Mouse (Mus musculus) midbrain, embryonic 16.5 days (tissue): Measurements from ENCODE around the gene Slit2. TPM values are rescaled to one million over a fixed set of nuclear protein-coding genes. Genes with fewer than 3 reads are reported as not detected.
A peak's percentile ranks its signal among the peaks of the same experiment; 100 is the strongest.

Experiments
- ATAC-seq: fragments of 200-750 bp; cut with Nextera tagmentation; 2 replicates; pipeline ENCODE4 v1.8.0; 2017; ENCODE audit warnings: moderate TSS enrichment
- H3K27ac ChIP-seq: fragments of 300-500 bp; sonication (generic); 2 replicates; pipeline ENCODE4 v1.5.1; 2014; ENCODE audit warnings: mild to moderate bottlenecking, low read length, mixed read lengths
- H3K27me3 ChIP-seq: fragments of 300-500 bp; sonication (generic); 2 replicates; pipeline ENCODE4 v1.6.1; 2014; ENCODE audit warnings: low read depth, low read length, mixed read lengths; ENCODE audit not compliant: control insufficient read depth, insufficient read depth
- H3K36me3 ChIP-seq: fragments of 300-500 bp; sonication (generic); 2 replicates; pipeline ENCODE4 v1.6.1; 2014; ENCODE audit warnings: mild to moderate bottlenecking, low read length, moderate library complexity, mixed read lengths; ENCODE audit not compliant: control insufficient read depth, insufficient read depth
- H3K4me1 ChIP-seq: fragments of 300-500 bp; sonication (generic); 2 replicates; pipeline ENCODE4 v1.6.1; 2014; ENCODE audit warnings: mild to moderate bottlenecking, low read length, mixed read lengths; ENCODE audit not compliant: control insufficient read depth, insufficient read depth
- H3K4me2 ChIP-seq: fragments of 300-500 bp; sonication (generic); 2 replicates; pipeline ENCODE4 v1.6.1; 2014; ENCODE audit warnings: mild to moderate bottlenecking, low read length, mixed read lengths
- H3K4me3 ChIP-seq: fragments of 300-500 bp; sonication (generic); 2 replicates; pipeline ENCODE4 v1.5.1; 2014; ENCODE audit warnings: low read depth, mild to moderate bottlenecking, low read length, moderate library complexity, mixed read lengths
- H3K9ac ChIP-seq: fragments of 300-500 bp; sonication (generic); 2 replicates; pipeline ENCODE4 v1.6.1; 2014; ENCODE audit warnings: low read depth, low read length, mixed read lengths
- H3K9me3 ChIP-seq: fragments of 300-500 bp; sonication (generic); replicated peaks from 2 replicates; pipeline ENCODE4 v1.6.1; 2014; ENCODE audit warnings: mild to moderate bottlenecking, low read length, mixed read lengths; ENCODE audit not compliant: control insufficient read depth, poor library complexity, severe bottlenecking
- WGBS: fragments of 180-500 bp; shearing (Covaris S2); extraction: QIAGEN DNeasy Blood & Tissue Kit; methylation state at CpG from one replicate; pipeline ENCODE4 v1.1.7; 2014; 5-methylcytosine and 5-hydroxymethylcytosine counted together
- polyA plus RNA-seq: library from polyadenylated mRNA; unstranded; fragments of >200 nt; fragmentation: Nextera tagmentation; extraction: Ambion mirVana; gene quantifications from 2 replicates; pipeline ENCODE4 v1.2.1, GENCODE M21; 2015

Slit2 gene
- polyA plus RNA-seq, 1 experiment from 2014 or later = 17.5 TPM

GRCm38 (mm10) chr5:48114969-48115537 is 132.1 kb downstream of the Slit2 start:
- H3K36me3 ChIP-seq = no peaks in the 10 kb centered on the region
- no peak overlapping the region; the same call in 1 of the 2 replicates for H3K27ac ChIP-seq
- H3K27me3 ChIP-seq = no peaks in the 10 kb centered on the region
- no peak overlapping the region for H3K4me2 ChIP-seq
- peak; percentile 75 for ATAC-seq
- no peak overlapping the region for H3K9ac ChIP-seq
- H3K4me3 ChIP-seq = no peak overlapping the region
- 32% methylated on average over 4 of the region's 4 CpGs for WGBS
- H3K4me1 ChIP-seq = peaks cover 5% of the 10 kb centered on the region; the same call in 1 of the 2 replicates
- no peaks in the 10 kb centered on the region for H3K9me3 ChIP-seq

DNA sequence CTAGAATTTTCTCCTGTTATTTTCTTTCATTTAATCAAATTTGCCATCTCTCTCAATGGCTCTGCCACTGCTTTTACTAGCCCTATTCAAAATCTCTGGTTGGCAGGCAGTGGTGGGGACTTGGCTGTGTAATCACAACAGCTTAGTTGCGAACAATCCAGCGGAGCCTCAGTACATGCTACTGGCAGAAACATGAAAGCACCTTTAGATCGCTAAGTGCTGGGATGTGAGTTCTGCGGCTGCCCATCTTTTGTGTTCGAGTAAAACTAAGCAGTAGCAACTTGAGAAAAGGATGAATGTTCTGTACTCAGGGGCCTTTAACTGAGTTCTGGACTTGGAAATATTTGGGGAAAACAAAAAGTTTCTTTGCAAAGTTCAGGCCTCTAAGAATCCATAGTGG is 139.7 kb downstream of the Slit2 start:
- H3K9ac ChIP-seq = no peak overlapping the region
- H3K9me3 ChIP-seq = no peaks in the 10 kb centered on the region
- H3K27me3 ChIP-seq = no peaks in the 10 kb centered on the region
- H3K4me2 ChIP-seq = no peak overlapping the region
- 40% methylated on average over 5 of the region's 5 CpGs for WGBS
- ATAC-seq = no peak
- H3K4me3 ChIP-seq = no peak overlapping the region
- H3K4me1 ChIP-seq = no peaks in the 10 kb centered on the region
- H3K27ac ChIP-seq = no peak overlapping the region
- no peaks in the 10 kb centered on the region for H3K36me3 ChIP-seq

DNA sequence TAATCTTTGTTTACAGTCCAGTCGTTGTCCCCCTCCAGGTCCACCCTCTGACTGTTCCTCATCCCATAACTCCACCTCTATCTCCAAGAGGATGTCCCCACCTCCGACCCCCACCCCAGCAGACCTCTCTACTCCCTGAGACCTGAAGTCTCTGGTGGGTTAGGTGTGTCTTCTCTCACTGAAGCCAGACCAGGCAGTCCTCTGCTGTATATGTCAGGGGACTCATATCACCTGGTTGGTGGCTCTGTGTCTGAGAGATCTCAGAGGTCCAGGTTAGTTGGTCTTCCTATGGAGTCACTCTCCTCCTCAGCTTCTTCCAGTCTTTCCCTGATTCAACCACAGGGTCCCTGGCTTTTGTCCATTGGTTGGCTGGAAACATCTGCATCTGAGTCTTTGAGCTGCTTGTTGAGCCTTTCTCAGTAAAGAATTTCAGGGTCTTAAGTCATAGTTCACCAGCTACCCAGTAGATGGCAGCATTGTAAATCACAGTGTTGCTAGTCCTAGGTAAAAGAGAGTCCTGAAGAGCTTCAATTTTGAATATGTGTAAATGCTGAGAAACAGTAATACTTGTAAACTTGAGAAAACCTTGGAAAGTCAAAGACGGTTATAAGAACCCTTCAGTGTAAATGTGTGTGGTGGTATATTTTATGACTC is 143.0 kb downstream of the Slit2 start:
- no peaks in the 10 kb centered on the region for H3K4me1 ChIP-seq
- no peaks in the 10 kb centered on the region for H3K9me3 ChIP-seq
- H3K4me2 ChIP-seq = no peak overlapping the region
- 76% methylated on average over 3 of the region's 3 CpGs for WGBS
- ATAC-seq = 0 out of 2 replicates have a peak, but pooled peaks have one; percentile 32
- no peak overlapping the region for H3K4me3 ChIP-seq
- no peak overlapping the region for H3K27ac ChIP-seq
- no peaks in the 10 kb centered on the region for H3K36me3 ChIP-seq
- no peak overlapping the region for H3K9ac ChIP-seq
- no peaks in the 10 kb centered on the region for H3K27me3 ChIP-seq

GRCm38 (mm10) chr5:48129981-48130380 is 147.0 kb downstream of the Slit2 start:
- no peak overlapping the region for H3K4me3 ChIP-seq
- no peak for ATAC-seq
- 91% methylated on average over 4 of the region's 4 CpGs for WGBS
- H3K9ac ChIP-seq = no peak overlapping the region
- H3K9me3 ChIP-seq = no peaks in the 10 kb centered on the region
- H3K27ac ChIP-seq = no peak overlapping the region
- H3K36me3 ChIP-seq = no peaks in the 10 kb centered on the region
- H3K4me2 ChIP-seq = no peak overlapping the region
- no peaks in the 10 kb centered on the region; the same call in 1 of the 2 replicates for H3K27me3 ChIP-seq
- no peaks in the 10 kb centered on the region for H3K4me1 ChIP-seq

DNA sequence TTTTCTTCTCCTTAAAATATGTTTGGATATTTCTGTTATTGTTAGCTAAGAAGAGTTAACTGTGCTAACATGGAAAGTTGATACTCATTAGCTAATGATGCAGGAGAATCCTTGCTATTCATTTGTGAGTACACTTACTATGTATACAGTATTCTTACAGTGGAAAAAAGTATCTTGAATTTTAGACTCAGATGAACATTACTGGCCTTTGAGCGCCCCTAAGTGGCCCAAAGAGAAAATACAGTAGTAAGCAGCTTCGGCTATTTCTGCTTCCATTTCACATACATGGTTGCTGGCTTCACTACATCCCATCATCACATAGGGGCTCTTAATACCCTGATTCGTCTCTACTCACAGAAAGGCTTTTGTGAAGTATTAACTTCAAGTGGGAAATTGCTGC is 153.6 kb downstream of the Slit2 start:
- peak; percentile 67; the same call in 1 of the 2 replicates for ATAC-seq
- Histone ChIP-seq H3K9me3 (no peaks in the 10 kb centered on the region), H3K4me1 (peaks cover 7% of the 10 kb centered on the region), H3K27ac (no peak overlapping the region), H3K4me3 (no peak overlapping the region), H3K27me3 (no peaks in the 10 kb centered on the region; the same call in 1 of the 2 replicates), H3K36me3 (no peaks in the 10 kb centered on the region), H3K9ac (no peak overlapping the region), H3K4me2 (no peak overlapping the region)
- WGBS = 10% methylated on average over 3 of the region's 3 CpGs

- ATAC-seq = peak; percentile 49
- Histone ChIP-seq H3K4me2 (no peak overlapping the region), H3K36me3 (no peaks in the 10 kb centered on the region), H3K27me3 (no peaks in the 10 kb centered on the region), H3K9me3 (no peaks in the 10 kb centered on the region), H3K4me1 (peaks cover 7% of the 10 kb centered on the region), H3K4me3 (no peak overlapping the region), H3K27ac (no peak overlapping the region), H3K9ac (no peak overlapping the region)
- WGBS = 6% methylated on average over 8 of the region's 8 CpGs
Measured at GRCm38 (mm10) chr5:48138849-48139487, 156.0 kb downstream of the Slit2 start.

- H3K27me3 ChIP-seq = no peaks in the 10 kb centered on the region
- H3K9ac ChIP-seq = no peak overlapping the region
- no peak overlapping the region for H3K27ac ChIP-seq
- no peak overlapping the region for H3K4me3 ChIP-seq
- H3K36me3 ChIP-seq = no peaks in the 10 kb centered on the region
- H3K9me3 ChIP-seq = no peaks in the 10 kb centered on the region
- 7% methylated on average over 6 of the region's 6 CpGs for WGBS
- no peak for ATAC-seq
- H3K4me1 ChIP-seq = peaks cover 7% of the 10 kb centered on the region
- H3K4me2 ChIP-seq = no peak overlapping the region
Measured at GRCm38 (mm10) chr5:48139488-48139862, 156.5 kb downstream of the Slit2 start.

- Histone ChIP-seq H3K4me3 (no peak overlapping the region), H3K4me1 (no peaks in the 10 kb centered on the region), H3K27me3 (no peaks in the 10 kb centered on the region), H3K27ac (no peak overlapping the region), H3K36me3 (no peaks in the 10 kb centered on the region), H3K9ac (no peak overlapping the region), H3K4me2 (no peak overlapping the region), H3K9me3 (no peaks in the 10 kb centered on the region)
- no peak for ATAC-seq
- WGBS = 93% methylated on average over 2 of the region's 2 CpGs
Measured at GRCm38 (mm10) chr5:48146082-48146481, 163.1 kb downstream of the Slit2 start.

- WGBS = 87% methylated on average over 3 of the region's 3 CpGs
- H3K36me3 ChIP-seq = no peaks in the 10 kb centered on the region
- no peaks in the 10 kb centered on the region for H3K4me1 ChIP-seq
- no peaks in the 10 kb centered on the region for H3K9me3 ChIP-seq
- H3K9ac ChIP-seq = no peak overlapping the region
- no peak overlapping the region for H3K4me2 ChIP-seq
- ATAC-seq = no peak
- H3K27me3 ChIP-seq = no peaks in the 10 kb centered on the region
- H3K4me3 ChIP-seq = no peak overlapping the region
- H3K27ac ChIP-seq = no peak overlapping the region
Measured at GRCm38 (mm10) chr5:48160829-48161228, 177.9 kb downstream of the Slit2 start.
